Mouse (Mus musculus) frontal cortex, adult 2 months (tissue): Measurements from ENCODE around the gene Arap2. TPM values are rescaled to one million over a fixed set of nuclear protein-coding genes. Genes with fewer than 3 reads are reported as not detected.
A peak's percentile ranks its signal among the peaks of the same experiment; 100 is the strongest.

ENCODE experiments used
- DNase-seq, 2 experiments: peaks; one replicate each; pipeline ENCODE4 v3.0.0; 2022; ENCODE audit warnings: low spot score in 1 of 2; ENCODE audit errors: extremely low spot score in 1 of 2
- polyA plus RNA-seq: library from polyadenylated mRNA; depleted of rRNA; stranded (reverse); fragments of >200 nt; gene quantifications from 2 replicates; pipeline ENCODE4 v1.2.3, GENCODE M21; 2012; rRNA removed

Gene Arap2
- polyA plus RNA-seq, result 43.0 and 43.3 TPM in 2 replicates

GRCm38 (mm10) chr5:62765784-62766701 lies at the start of gene Arap2:
Gene Arap2, minus strand, starts transcription at chr5:62766159.
- DNase-seq, result peak in 1 of 2 experiments; percentile 48

- DNase-seq, result peak in 1 of 2 experiments; percentile 45
Observed at GRCm38 (mm10) chr5:62815741-62816140, 49.8 kb upstream of the Arap2 start.

- DNase-seq, result no peak
Observed at GRCm38 (mm10) chr5:62814072-62814414, 48.1 kb upstream of the Arap2 start.

- DNase-seq, result peak; percentile 12 to 19
Observed at GRCm38 (mm10) chr5:62813402-62814071, 47.6 kb upstream of the Arap2 start, which contains the start of gene Dthd1. Gene Dthd1, plus strand, starts transcription at chr5:62813823.

- no peak for DNase-seq
Observed at GRCm38 (mm10) chr5:62792776-62793175, 26.8 kb upstream of the Arap2 start.

- DNase-seq, result no peak
Observed at GRCm38 (mm10) chr5:62790921-62791564, 25.1 kb upstream of the Arap2 start.

- DNase-seq, result no peak
Observed at GRCm38 (mm10) chr5:62786809-62787208, 20.9 kb upstream of the Arap2 start.

GRCm38 (mm10) chr5:62778682-62779081 lies 12.7 kb upstream of the Arap2 start:
- DNase-seq, result no peak

- peak in 1 of 2 experiments; percentile 62 for DNase-seq
Observed at GRCm38 (mm10) chr5:62777804-62778203, 11.8 kb upstream of the Arap2 start.

GRCm38 (mm10) chr5:62771775-62772599 lies 6.0 kb upstream of the Arap2 start:
- DNase-seq, result no peak

- DNase-seq, result no peak
Observed at GRCm38 (mm10) chr5:62765459-62765783, 538 bp downstream of the Arap2 start.

GRCm38 (mm10) chr5:62764161-62764560 lies 1.8 kb downstream of the Arap2 start:
- no peak for DNase-seq

GRCm38 (mm10) chr5:62763046-62763445 lies 2.9 kb downstream of the Arap2 start:
- no peak for DNase-seq

- no peak for DNase-seq
Observed at GRCm38 (mm10) chr5:62762298-62762960, 3.5 kb downstream of the Arap2 start.

GRCm38 (mm10) chr5:62760791-62761504 lies 5.0 kb downstream of the Arap2 start:
- DNase-seq, result no peak

GRCm38 (mm10) chr5:62755808-62756527 lies 10.0 kb downstream of the Arap2 start:
- DNase-seq, result no peak

- no peak for DNase-seq
Observed at GRCm38 (mm10) chr5:62752934-62753333, 13.0 kb downstream of the Arap2 start.

- DNase-seq, result no peak
Observed at GRCm38 (mm10) chr5:62751692-62752091, 14.3 kb downstream of the Arap2 start.

GRCm38 (mm10) chr5:62748168-62748567 lies 17.8 kb downstream of the Arap2 start:
- DNase-seq, result no peak
